Mouse (Mus musculus): ENCODE data around the gene Ddo. TPM values are rescaled to one million over a fixed set of nuclear protein-coding genes. Genes with fewer than 3 reads are reported as not detected.

Gene Ddo
- polyA plus RNA-seq, 1 experiment = 7.5 TPM

GRCm38 (mm10) chr10:40665270-40665669, 35.5 kb downstream of the Ddo start:
- no peak for DNase-seq (ENCODE audit: low read depth)

- DNase-seq (ENCODE audit: low read depth) = no peak
Observed at GRCm38 (mm10) chr10:40666943-40667342, 37.1 kb downstream of the Ddo start.

GRCm38 (mm10) chr10:40668640-40669039, 38.8 kb downstream of the Ddo start:
- no peak for DNase-seq (ENCODE audit: low read depth)

GRCm38 (mm10) chr10:40672587-40673296, 42.9 kb downstream of the Ddo start:
- DNase-seq (ENCODE audit: low read depth) = no peak

- DNase-seq (ENCODE audit: low read depth) = no peak
Observed at GRCm38 (mm10) chr10:40673297-40673665, 43.5 kb downstream of the Ddo start.

GRCm38 (mm10) chr10:40674151-40674550, 44.3 kb downstream of the Ddo start:
- no peak for DNase-seq (ENCODE audit: low read depth)

- no peak for DNase-seq (ENCODE audit: low read depth)
Observed at GRCm38 (mm10) chr10:40675921-40676320, 46.1 kb downstream of the Ddo start.

- no peak for DNase-seq (ENCODE audit: low read depth)
Observed at GRCm38 (mm10) chr10:40678477-40678876, 48.7 kb downstream of the Ddo start.

GRCm38 (mm10) chr10:40682470-40682869, 52.7 kb downstream of the Ddo start:
- DNase-seq (ENCODE audit: low read depth) = no peak

GRCm38 (mm10) chr10:40683092-40683867, 53.5 kb downstream of the Ddo start, which contains the start of gene Mettl24:
Gene Mettl24, plus strand, starts transcription at chr10:40683282.
- no peak for DNase-seq (ENCODE audit: low read depth)

GRCm38 (mm10) chr10:40683868-40684253, 54.0 kb downstream of the Ddo start:
- no peak for DNase-seq (ENCODE audit: low read depth)

- DNase-seq (ENCODE audit: low read depth) = no peak
Observed at GRCm38 (mm10) chr10:40684326-40684725, 54.5 kb downstream of the Ddo start.

- no peak for DNase-seq (ENCODE audit: low read depth)
Observed at GRCm38 (mm10) chr10:40685641-40686040, 55.8 kb downstream of the Ddo start.

GRCm38 (mm10) chr10:40686976-40687375, 57.2 kb downstream of the Ddo start:
- no peak for DNase-seq (ENCODE audit: low read depth)

GRCm38 (mm10) chr10:40687407-40687806, 57.6 kb downstream of the Ddo start:
- DNase-seq (ENCODE audit: low read depth) = no peak

GRCm38 (mm10) chr10:40688266-40688665, 58.5 kb downstream of the Ddo start:
- DNase-seq (ENCODE audit: low read depth) = no peak

- DNase-seq (ENCODE audit: low read depth) = no peak
Observed at GRCm38 (mm10) chr10:40688873-40689272, 59.1 kb downstream of the Ddo start.

GRCm38 (mm10) chr10:40698652-40699051, 68.8 kb downstream of the Ddo start:
- no peak for DNase-seq (ENCODE audit: low read depth)

GRCm38 (mm10) chr10:40711127-40711526, 81.3 kb downstream of the Ddo start:
- DNase-seq (ENCODE audit: low read depth) = no peak

GRCm38 (mm10) chr10:40713018-40713608, 83.3 kb downstream of the Ddo start:
- DNase-seq (ENCODE audit: low read depth) = no peak

GRCm38 (mm10) chr10:40713829-40714228, 84.0 kb downstream of the Ddo start:
- no peak for DNase-seq (ENCODE audit: low read depth)

- no peak for DNase-seq (ENCODE audit: low read depth)
Observed at GRCm38 (mm10) chr10:40715151-40715550, 85.3 kb downstream of the Ddo start.

GRCm38 (mm10) chr10:40716296-40716695, 86.5 kb downstream of the Ddo start:
- no peak for DNase-seq (ENCODE audit: low read depth)

All from gonadal fat pad, adult 2 months (tissue).